Mouse (Mus musculus) myocyte (in vitro differentiated cells): ENCODE results near the gene Swt1.

Source experiments
- CEBPB ChIP-seq: IDR thresholded peaks from 2 replicates; pipeline ENCODE4 v1.6.1; 2011; ENCODE audit warnings: mild to moderate bottlenecking, moderate library complexity; ENCODE audit not compliant: poor library complexity, insufficient read depth, severe bottlenecking
- E2F4 ChIP-seq: IDR thresholded peaks from one replicate; pipeline ENCODE4 v1.6.1; 2011; ENCODE audit warnings: mild to moderate bottlenecking, control low read depth, moderate library complexity; ENCODE audit not compliant: insufficient read depth
- MYOD1 ChIP-seq, 3 experiments: IDR thresholded peaks; one replicate each; pipeline ENCODE4 v1.6.1; 2011; ENCODE audit warnings: control low read depth in 2 of 3, low read depth in 2 of 3, mild to moderate bottlenecking in 2 of 3, moderate library complexity in 1 of 3; ENCODE audit not compliant: insufficient read length in 2 of 3, control insufficient read depth in 1 of 3
- MYOG ChIP-seq, 3 experiments: IDR thresholded peaks; one replicate each; pipeline ENCODE4 v1.6.1; 2011; ENCODE audit warnings: control low read depth in 2 of 3, low read depth in 2 of 3, mild to moderate bottlenecking in 2 of 3; ENCODE audit not compliant: insufficient read length in 2 of 3, control insufficient read depth in 1 of 3, insufficient read depth in 1 of 3
- POLR2A ChIP-seq: IDR thresholded peaks from one replicate; pipeline ENCODE4 v1.6.1; 2011; ENCODE audit warnings: low read depth, mild to moderate bottlenecking, control low read depth, moderate library complexity; ENCODE audit not compliant: insufficient read length
- POLR2AphosphoS2 ChIP-seq: IDR thresholded peaks from one replicate; pipeline ENCODE4 v1.6.1; 2011; ENCODE audit warnings: low read depth, control low read depth; ENCODE audit not compliant: insufficient read length
- SRF ChIP-seq: IDR thresholded peaks from one replicate; pipeline ENCODE4 v1.6.1; 2011; ENCODE audit warnings: low read depth; ENCODE audit not compliant: control insufficient read depth, insufficient read length

DNA sequence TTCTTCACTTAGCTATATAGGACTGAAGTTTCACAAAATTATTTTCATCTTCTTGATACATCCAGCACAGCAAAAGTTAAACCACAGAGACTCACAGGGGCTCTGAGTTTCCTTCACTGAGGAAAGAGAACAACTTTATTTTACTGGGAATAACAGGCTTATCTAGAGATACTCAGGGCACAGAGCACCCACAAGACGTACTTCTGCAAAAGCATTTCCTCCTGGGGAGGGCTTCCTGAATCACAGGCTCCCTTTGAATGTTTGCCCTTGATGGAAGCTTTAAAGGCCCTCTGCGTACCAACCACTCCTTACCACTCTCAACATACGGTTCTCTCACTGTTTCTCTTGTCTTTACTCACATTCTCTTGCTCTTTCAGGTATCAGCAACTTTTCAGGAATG, 6.1 kb downstream of the Swt1 start:
- no peak for TF ChIP-seq CEBPB
- TF ChIP-seq E2F4: no peak
- no peak for TF ChIP-seq SRF
- no peak for TF ChIP-seq POLR2AphosphoS2
- TF ChIP-seq MYOG (IDR thresholded peaks at IDR 0.05; ENCODE audit: control insufficient read depth in 1 of 3, insufficient read depth in 1 of 3, insufficient read length in 2 of 3, low read depth in 2 of 3): no peak
- TF ChIP-seq MYOD1 (IDR thresholded peaks at IDR 0.05; ENCODE audit: control insufficient read depth in 1 of 3, insufficient read length in 2 of 3, low read depth in 2 of 3): no peak
- TF ChIP-seq POLR2A: no peak
